Mouse (Mus musculus) left cerebral cortex, postnatal 14 days (tissue): ENCODE data around the gene Sema4b. TPM values are rescaled to one million over a fixed set of nuclear protein-coding genes. Genes with fewer than 3 reads are reported as not detected.

Experiments
- DNase-seq, 2 experiments: peaks; one replicate each; pipeline ENCODE4 v3.0.0; 2021 to 2022; ENCODE audit warnings: low spot score in 2 of 2, mixed read lengths in 1 of 2
- intact Hi-C: fragments of 180-260 bp; cut with DNase I; formaldehyde crosslinking; loops from one replicate; pipeline ENCODE4 v1.15.1; 2025
- total RNA-seq, 2 experiments: library from RNA; stranded (reverse); gene quantifications; 2 replicates each; pipeline ENCODE4 v1.2.3; 2021

Sema4b gene
- total RNA-seq, 2 experiments from 2014 or later = 20.0 to 20.7 TPM

DNA sequence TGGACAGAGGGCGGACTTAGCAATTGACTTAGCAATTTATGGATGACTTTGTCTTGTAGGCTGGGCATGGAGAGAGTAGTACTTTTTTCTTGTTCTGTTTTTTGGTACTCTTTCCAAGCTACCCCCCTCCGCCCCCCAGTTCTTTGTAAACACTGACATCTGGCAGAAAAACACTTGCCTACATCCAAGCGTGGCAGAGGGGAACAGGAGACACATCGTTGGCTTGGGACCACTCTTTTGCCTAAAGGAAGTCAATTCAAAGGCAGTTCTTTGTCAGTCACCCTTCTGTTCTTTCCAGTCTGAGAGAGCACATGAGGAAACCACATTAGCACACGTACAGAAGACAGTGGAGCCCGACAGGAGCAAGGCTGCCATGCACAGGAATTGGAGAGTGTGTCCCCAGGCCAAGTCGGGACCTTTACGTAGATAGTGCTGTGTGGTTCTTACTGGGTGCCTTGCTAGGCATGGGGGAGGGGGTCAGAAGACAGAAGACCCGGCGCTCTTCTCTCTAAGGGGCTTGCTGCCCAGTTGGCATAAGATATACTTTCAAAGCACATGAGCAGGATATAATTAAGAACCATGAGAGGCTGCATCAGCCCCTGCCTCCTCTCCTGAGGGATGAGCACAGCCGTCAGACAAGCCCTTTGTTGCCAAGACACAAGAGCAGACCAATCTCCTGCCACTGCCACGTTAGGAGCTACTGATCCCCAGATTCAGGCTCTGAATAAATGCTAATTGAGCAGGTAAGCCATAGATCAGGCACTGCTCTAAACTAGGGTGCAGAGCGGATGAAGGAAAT is 7.5 kb downstream of the Sema4b start:
- DNase-seq = no peak
- intact Hi-C loops = no loop called here

DNA sequence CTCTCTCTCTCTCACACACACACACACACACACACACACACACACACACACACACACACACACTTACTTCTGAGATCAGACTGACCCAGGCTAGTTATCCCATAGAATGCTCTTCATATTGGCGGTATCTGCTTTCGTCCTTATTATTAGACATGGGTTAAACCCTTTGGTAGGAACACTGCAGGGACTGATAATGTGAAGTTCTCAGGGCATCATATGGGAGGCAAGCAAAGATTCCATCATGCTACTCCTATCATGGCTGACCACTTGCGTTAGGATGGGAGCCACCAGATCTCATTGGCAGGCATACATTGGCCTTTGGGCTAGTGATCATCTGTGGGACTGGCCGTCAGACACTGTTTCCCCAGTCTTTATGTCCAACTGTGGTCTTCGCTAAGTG is 8.5 kb downstream of the Sema4b start:
- no peak for DNase-seq
- intact Hi-C loops = loop anchor here (5.0 kb wide), 1 partner anchor 53 kb away; no protein-coding TSS in a partner anchor

GRCm38 (mm10) chr7:80195576-80196263 is 9.1 kb downstream of the Sema4b start:
- intact Hi-C loops = loop anchor here (5.0 kb wide), 1 partner anchor 53 kb away; no protein-coding TSS in a partner anchor
- DNase-seq = no peak

- intact Hi-C loops = loop anchor here (5.0 kb wide), 1 partner anchor 55 kb away; no protein-coding TSS in a partner anchor
- DNase-seq = peak in 1 of 2 experiments; percentile 66
Measured at GRCm38 (mm10) chr7:80197371-80197770, 10.7 kb downstream of the Sema4b start.

DNA sequence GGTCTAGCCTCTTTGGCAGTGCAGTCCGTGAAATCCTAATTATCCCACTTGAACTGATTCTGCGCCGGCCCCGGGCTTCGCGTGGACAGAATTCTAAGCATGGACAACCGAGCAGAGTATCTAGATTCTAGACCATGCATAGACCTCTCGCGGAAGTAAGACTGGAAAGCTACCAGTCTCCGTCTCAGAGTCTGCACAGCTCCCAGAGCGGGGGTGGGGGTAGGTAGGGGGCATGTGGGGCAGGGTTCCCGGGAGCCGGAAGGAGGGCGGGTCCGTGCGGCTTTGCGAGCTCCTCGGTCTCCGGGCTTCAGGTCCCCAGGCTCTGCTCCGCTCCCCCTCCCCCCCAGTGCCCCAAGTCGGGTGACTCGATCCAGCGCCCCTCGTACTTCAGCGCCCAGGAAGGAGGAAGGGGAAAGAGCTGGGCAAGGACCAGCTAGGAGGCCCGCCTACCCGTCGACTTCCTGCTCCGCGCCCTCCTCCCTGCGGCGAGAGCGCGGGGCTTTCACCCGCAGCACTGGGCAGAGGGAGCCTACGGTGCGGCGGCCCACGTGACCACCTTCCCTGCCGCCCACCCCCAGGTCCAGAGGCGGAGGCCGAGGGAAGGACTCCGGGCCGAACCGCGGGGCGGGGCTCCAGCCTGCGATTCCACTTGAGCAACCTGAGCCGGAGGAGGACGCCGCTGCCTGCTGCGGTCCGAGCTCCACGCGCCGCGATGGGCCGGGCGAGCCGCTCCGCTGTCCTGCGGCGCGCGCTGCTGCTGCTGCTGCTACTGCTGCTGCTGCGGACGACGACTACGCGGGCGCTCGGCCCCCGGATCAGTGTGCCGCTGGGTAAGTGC is 11.5 kb downstream of the Sema4b start:
- DNase-seq = peak; percentile 73 to 75
- intact Hi-C loops = loop anchor here (5.0 kb wide), 1 partner anchor 56 kb away; no protein-coding TSS in a partner anchor

DNA sequence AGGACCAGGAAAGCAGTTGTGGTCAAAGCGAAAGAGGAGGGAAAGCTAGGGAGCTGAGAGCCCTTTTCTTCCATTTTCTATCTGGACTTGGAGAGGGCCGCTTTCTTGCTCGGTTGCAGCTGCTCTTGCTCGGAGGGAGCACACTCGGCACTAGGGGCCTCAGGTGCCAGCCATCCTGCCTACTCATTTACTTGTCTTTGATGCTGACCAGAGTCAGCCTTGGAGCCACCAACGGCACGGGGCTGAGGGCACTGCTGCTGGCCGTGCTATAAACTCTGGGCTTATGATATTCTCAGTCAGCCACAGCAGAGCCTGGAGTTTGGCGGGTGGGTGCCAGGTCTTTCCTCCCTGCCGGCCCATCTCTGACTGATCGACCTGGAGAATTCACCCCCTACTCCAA is 12.2 kb downstream of the Sema4b start:
- no peak for DNase-seq
- intact Hi-C loops = loop anchor here (5.0 kb wide), 1 partner anchor 57 kb away; no protein-coding TSS in a partner anchor

GRCm38 (mm10) chr7:80199286-80199685 is 12.6 kb downstream of the Sema4b start:
- intact Hi-C loops = loop anchor here (5.0 kb wide), 1 partner anchor 57 kb away; no protein-coding TSS in a partner anchor
- no peak for DNase-seq

DNA sequence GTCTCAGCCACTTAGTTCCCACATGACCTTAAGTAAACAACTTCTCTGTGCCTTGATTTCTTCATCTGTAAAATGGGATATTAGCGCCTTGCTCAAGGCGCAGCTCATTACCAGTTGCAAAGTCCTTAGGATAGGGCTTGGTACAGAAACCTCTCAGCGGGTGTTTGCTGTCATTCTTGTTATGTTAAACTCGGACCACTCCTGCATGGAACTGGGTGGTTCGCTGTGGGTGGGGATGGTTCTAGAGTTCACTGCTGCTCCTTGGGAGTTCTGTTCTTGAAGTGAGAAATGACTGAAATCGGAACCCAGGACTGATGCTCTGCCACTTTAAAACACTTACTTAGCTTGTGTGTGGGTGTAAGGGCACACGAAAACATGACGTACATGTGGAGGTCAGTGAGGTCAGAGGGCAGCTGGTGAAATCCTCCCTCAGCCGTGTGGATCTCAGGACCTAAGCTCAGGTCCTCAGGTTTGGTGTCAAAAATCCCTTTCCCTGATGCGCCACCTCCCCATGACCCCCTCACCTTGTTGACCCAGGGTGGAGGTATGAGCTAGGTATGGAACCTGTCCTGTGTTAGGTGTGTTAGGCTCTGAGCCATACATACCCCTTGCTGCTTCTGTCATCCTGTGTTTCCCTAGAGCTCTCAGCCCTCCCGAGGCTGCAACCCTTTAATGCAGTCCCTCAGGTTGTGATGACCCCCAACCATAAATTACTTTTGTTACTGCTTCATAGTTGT is 13.4 kb downstream of the Sema4b start:
- intact Hi-C loops = loop anchor here (5.0 kb wide), 1 partner anchor 58 kb away; no protein-coding TSS in a partner anchor
- no peak for DNase-seq

GRCm38 (mm10) chr7:80200588-80200945 is 13.9 kb downstream of the Sema4b start:
- no peak for DNase-seq

DNA sequence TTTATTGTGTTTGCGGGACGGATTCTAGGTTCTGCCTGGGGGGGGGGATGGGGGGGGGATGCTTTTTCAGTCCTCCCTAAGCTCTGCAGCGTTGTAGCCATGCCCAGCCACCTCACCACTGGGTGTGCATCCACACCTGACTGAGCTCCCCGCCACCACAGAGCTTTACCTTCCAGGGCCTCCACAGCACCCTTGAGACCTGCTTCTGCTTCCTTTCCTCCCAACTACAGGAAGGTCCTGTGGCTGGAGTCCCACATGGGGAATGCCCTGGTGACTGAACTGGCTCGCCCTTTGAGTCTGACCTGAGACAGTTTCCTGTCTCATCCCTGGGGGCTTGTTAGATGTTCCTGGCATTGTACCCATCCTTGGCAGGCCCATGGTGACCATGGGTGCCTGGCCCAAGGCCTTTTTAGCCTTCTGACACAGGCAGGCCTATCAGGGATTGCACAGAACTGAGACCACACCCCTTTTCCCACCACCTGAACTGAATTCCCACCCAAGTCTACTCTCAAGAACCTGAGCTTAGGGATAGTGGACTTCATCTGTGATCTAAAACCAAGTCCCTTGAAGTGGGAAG is 14.4 kb downstream of the Sema4b start:
- intact Hi-C loops = no loop called here
- DNase-seq = no peak

More at GRCm38 (mm10) chr7:80200588-80200945, 13.9 kb downstream of the Sema4b start:
- intact Hi-C loops = no loop called here

- intact Hi-C loops = no loop called here
- DNase-seq = no peak
Measured at GRCm38 (mm10) chr7:80201888-80202540, 15.4 kb downstream of the Sema4b start.

- DNase-seq = no peak
- intact Hi-C loops = no loop called here
Measured at GRCm38 (mm10) chr7:80202961-80203360, 16.3 kb downstream of the Sema4b start.

GRCm38 (mm10) chr7:80203638-80204096 is 17.0 kb downstream of the Sema4b start:
- intact Hi-C loops = no loop called here
- DNase-seq = no peak

DNA sequence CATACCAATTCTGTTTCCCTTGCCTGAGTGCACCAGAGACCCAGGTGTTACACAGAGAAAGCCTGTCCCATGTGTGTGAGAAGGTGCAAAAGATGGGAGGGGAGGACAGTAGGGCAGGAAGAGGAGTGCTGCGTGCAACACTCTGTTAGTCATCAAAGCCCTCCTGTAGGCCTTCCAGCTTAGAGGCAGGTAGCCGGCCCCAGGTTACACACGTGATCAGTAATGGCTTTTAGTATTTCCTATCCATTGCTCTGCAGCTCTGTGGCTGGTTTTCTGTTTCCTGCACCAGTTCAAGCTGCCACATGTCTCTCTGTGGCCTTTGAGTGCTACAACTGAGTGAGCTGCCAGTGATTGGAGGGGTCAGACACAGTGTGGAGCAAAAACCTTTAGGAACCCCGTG is 17.7 kb downstream of the Sema4b start:
- DNase-seq = no peak
- intact Hi-C loops = no loop called here

GRCm38 (mm10) chr7:80204961-80205360 is 18.3 kb downstream of the Sema4b start:
- intact Hi-C loops = no loop called here
- no peak for DNase-seq

DNA sequence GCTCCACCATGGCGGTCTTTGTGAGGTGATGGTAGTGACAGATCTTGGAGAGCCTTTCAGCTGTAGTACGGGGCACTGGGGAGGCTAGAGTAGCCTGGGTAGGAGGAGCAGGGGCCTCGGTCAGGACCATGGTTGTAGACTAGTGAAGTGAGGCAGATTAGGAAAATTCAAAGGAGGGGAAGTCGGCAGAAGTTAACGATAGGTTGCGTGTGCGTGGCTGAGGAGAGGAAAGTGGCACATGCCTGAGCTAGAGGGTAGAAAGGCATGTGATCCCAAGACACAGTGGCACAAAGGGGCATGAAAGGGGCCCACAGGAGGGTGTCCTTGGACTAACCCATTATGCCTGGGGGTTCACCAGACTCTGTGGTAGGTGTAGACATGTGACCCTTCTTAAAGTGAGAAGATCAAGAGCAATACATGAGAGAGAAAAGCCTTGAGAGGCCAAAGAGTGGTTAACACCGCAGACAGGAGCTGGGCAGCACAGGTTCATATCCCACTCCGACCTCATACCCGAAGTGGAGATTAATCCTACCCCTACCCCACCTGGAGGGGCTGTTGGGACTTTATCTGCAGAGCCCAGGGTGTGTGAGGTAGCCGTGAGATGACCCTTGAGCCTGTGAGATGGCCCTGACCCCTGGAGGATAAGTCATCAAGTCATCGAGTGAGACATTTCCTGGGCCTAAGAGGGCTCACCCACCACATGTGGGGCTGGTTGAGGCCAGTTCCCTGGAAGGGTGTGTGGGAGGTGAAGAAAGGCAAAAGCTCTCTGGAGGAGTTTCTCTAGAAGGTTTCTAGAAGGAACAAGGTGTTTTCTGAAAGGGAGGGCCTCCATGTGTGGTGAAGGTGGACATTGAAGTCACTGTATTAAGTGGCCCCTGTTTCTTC is 19.3 kb downstream of the Sema4b start:
- intact Hi-C loops = no loop called here
- no peak for DNase-seq

DNA sequence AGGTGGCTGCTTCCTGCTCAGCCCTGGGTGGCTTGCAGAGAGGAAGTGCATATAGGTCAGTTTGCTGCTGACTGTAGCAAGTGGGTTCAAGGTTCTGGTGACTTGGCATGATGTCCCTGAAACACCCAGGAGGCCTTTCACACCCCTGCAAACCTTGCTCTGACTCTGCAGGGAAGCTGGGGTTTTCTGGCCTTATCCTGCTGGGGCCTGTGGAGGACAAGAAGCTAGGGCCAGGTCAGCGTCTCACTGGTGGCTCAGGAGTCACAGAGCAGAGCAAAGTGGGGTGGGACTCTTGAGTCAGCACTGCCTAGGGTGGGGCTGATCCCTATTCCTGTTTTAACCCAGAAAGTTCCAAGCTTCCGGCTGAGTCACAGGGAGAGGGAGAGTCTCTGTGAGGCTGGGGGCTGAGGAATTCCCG is 20.7 kb downstream of the Sema4b start:
- intact Hi-C loops = no loop called here
- no peak for DNase-seq
